Mouse (Mus musculus) intestine, embryonic 15.5 days (tissue): Measurements from ENCODE around the gene Pou6f2. TPM values are rescaled to one million over a fixed set of nuclear protein-coding genes. Genes with fewer than 3 reads are reported as not detected.

Experiments used
- ATAC-seq: fragments of 200-750 bp; cut with Nextera tagmentation; 2 replicates; pipeline ENCODE4 v1.8.0; 2017; ENCODE audit warnings: moderate TSS enrichment, moderate library complexity
- H3K27ac ChIP-seq: fragments of 300-500 bp; sonication (generic); 2 replicates; pipeline ENCODE4 v1.5.1; 2015; ENCODE audit warnings: mild to moderate bottlenecking, inconsistent platforms
- H3K27me3 ChIP-seq: fragments of 300-500 bp; sonication (generic); replicated peaks from 2 replicates; pipeline ENCODE4 v1.6.1; 2015; ENCODE audit warnings: inconsistent platforms
- H3K36me3 ChIP-seq: fragments of 300-500 bp; sonication (generic); 2 replicates; pipeline ENCODE4 v1.6.1; 2015; ENCODE audit warnings: inconsistent platforms
- H3K4me1 ChIP-seq: fragments of 300-500 bp; sonication (generic); replicated peaks from 2 replicates; pipeline ENCODE4 v1.6.1; 2015; ENCODE audit warnings: inconsistent platforms
- H3K4me2 ChIP-seq: fragments of 300-500 bp; sonication (generic); replicated peaks from 2 replicates; pipeline ENCODE4 v1.6.1; 2015; ENCODE audit warnings: mild to moderate bottlenecking, inconsistent platforms
- H3K4me3 ChIP-seq: fragments of 300-500 bp; sonication (generic); replicated peaks from 2 replicates; pipeline ENCODE4 v1.5.1; 2015; ENCODE audit warnings: inconsistent platforms
- H3K9ac ChIP-seq: fragments of 300-500 bp; sonication (generic); 2 replicates; pipeline ENCODE4 v1.6.1; 2015; ENCODE audit warnings: inconsistent platforms
- H3K9me3 ChIP-seq: fragments of 300-500 bp; sonication (generic); 2 replicates; pipeline ENCODE4 v1.6.1; 2016; ENCODE audit warnings: inconsistent platforms
- WGBS: fragments of 180-500 bp; shearing (Covaris S2); methylation state at CpG from one replicate; pipeline ENCODE4 v1.1.7; 2015; 5-methylcytosine and 5-hydroxymethylcytosine counted together
- polyA plus RNA-seq: library from polyadenylated mRNA; unstranded; fragments of >200 nt; fragmentation: Nextera tagmentation; extraction: Ambion mirVana; gene quantifications from 2 replicates; pipeline ENCODE4 v1.2.1, GENCODE M21; 2015

The Pou6f2 gene
- polyA plus RNA-seq, 1 experiment from 2014 or later, result not detected

GRCm38 (mm10) chr13:18174003-18174402 is 223.5 kb downstream of the Pou6f2 start:
- no peaks in the 10 kb centered on the region for H3K36me3 ChIP-seq
- no peak overlapping the region for H3K4me3 ChIP-seq
- WGBS, result 58% methylated on average over 3 of the region's 3 CpGs
- no peak overlapping the region for H3K4me2 ChIP-seq
- no peaks in the 10 kb centered on the region for H3K9me3 ChIP-seq
- no peaks in the 10 kb centered on the region for H3K27me3 ChIP-seq
- H3K9ac ChIP-seq, result no peak overlapping the region
- no peak for ATAC-seq
- H3K4me1 ChIP-seq, result no peaks in the 10 kb centered on the region
- no peak overlapping the region for H3K27ac ChIP-seq

GRCm38 (mm10) chr13:18173021-18173420 is 224.5 kb downstream of the Pou6f2 start:
- Histone ChIP-seq H3K4me2 (no peak overlapping the region), H3K27ac (no peak overlapping the region), H3K27me3 (no peaks in the 10 kb centered on the region), H3K4me1 (no peaks in the 10 kb centered on the region), H3K36me3 (no peaks in the 10 kb centered on the region), H3K9me3 (no peaks in the 10 kb centered on the region), H3K9ac (no peak overlapping the region), H3K4me3 (no peak overlapping the region)
- WGBS, result 43% methylated on average over 3 of the region's 3 CpGs
- no peak for ATAC-seq

- Histone ChIP-seq H3K9me3 (no peaks in the 10 kb centered on the region), H3K4me1 (no peaks in the 10 kb centered on the region), H3K4me3 (no peak overlapping the region), H3K27ac (no peak overlapping the region), H3K27me3 (no peaks in the 10 kb centered on the region), H3K9ac (no peak overlapping the region), H3K36me3 (no peaks in the 10 kb centered on the region), H3K4me2 (no peak overlapping the region)
- 37% methylated on average over 9 of the region's 9 CpGs for WGBS
- no peak for ATAC-seq
Observed at GRCm38 (mm10) chr13:18172334-18172733, 225.2 kb downstream of the Pou6f2 start.

GRCm38 (mm10) chr13:18164182-18164581 is 233.3 kb downstream of the Pou6f2 start:
- Histone ChIP-seq H3K9me3 (no peaks in the 10 kb centered on the region), H3K27me3 (no peaks in the 10 kb centered on the region)
- ATAC-seq, result no peak

GRCm38 (mm10) chr13:18160566-18160965 is 236.9 kb downstream of the Pou6f2 start:
- no peak overlapping the region for H3K4me3 ChIP-seq
- H3K4me2 ChIP-seq, result no peak overlapping the region
- H3K9me3 ChIP-seq, result no peaks in the 10 kb centered on the region
- no peaks in the 10 kb centered on the region for H3K4me1 ChIP-seq
- H3K27ac ChIP-seq, result no peak overlapping the region
- no peak for ATAC-seq
- H3K36me3 ChIP-seq, result no peaks in the 10 kb centered on the region
- no peaks in the 10 kb centered on the region for H3K27me3 ChIP-seq
- H3K9ac ChIP-seq, result no peak overlapping the region
- 74% methylated on average over 5 of the region's 5 CpGs for WGBS

More at GRCm38 (mm10) chr13:18164182-18164581, 233.3 kb downstream of the Pou6f2 start:
- 86% methylated on average over 1 of the region's 1 CpGs for WGBS
- Histone ChIP-seq H3K9ac (no peak overlapping the region), H3K4me3 (no peak overlapping the region), H3K4me2 (no peak overlapping the region), H3K27ac (no peak overlapping the region), H3K4me1 (no peaks in the 10 kb centered on the region), H3K36me3 (no peaks in the 10 kb centered on the region)

GRCm38 (mm10) chr13:18153949-18154582 is 243.4 kb downstream of the Pou6f2 start:
- Histone ChIP-seq H3K36me3 (no peaks in the 10 kb centered on the region), H3K4me1 (no peaks in the 10 kb centered on the region), H3K27me3 (no peaks in the 10 kb centered on the region), H3K4me2 (no peak overlapping the region), H3K27ac (no peak overlapping the region), H3K4me3 (no peak overlapping the region), H3K9me3 (no peaks in the 10 kb centered on the region), H3K9ac (no peak overlapping the region)
- no peak for ATAC-seq
- 75% methylated on average over 6 of the region's 6 CpGs for WGBS

- Histone ChIP-seq H3K27me3 (no peaks in the 10 kb centered on the region), H3K36me3 (no peaks in the 10 kb centered on the region), H3K9me3 (no peaks in the 10 kb centered on the region), H3K4me1 (no peaks in the 10 kb centered on the region), H3K9ac (no peak overlapping the region), H3K4me3 (no peak overlapping the region), H3K4me2 (no peak overlapping the region), H3K27ac (no peak overlapping the region)
- WGBS, result 65% methylated on average over 2 of the region's 2 CpGs
- ATAC-seq, result no peak
Observed at GRCm38 (mm10) chr13:18133646-18134045, 263.8 kb downstream of the Pou6f2 start.

- Histone ChIP-seq H3K36me3 (no peaks in the 10 kb centered on the region), H3K4me3 (no peak overlapping the region), H3K4me2 (no peak overlapping the region), H3K4me1 (no peaks in the 10 kb centered on the region), H3K9me3 (no peaks in the 10 kb centered on the region), H3K27ac (no peak overlapping the region), H3K27me3 (no peaks in the 10 kb centered on the region), H3K9ac (no peak overlapping the region)
- WGBS, result 79% methylated on average over 5 of the region's 5 CpGs
- ATAC-seq, result no peak
Observed at GRCm38 (mm10) chr13:18133193-18133592, 264.3 kb downstream of the Pou6f2 start.

- H3K4me3 ChIP-seq, result no peak overlapping the region
- H3K4me2 ChIP-seq, result no peak overlapping the region
- H3K27ac ChIP-seq, result no peak overlapping the region
- no peak overlapping the region for H3K9ac ChIP-seq
- no peaks in the 10 kb centered on the region for H3K4me1 ChIP-seq
- ATAC-seq, result no peak
- no peaks in the 10 kb centered on the region for H3K9me3 ChIP-seq
- no peaks in the 10 kb centered on the region for H3K27me3 ChIP-seq
- H3K36me3 ChIP-seq, result no peaks in the 10 kb centered on the region
Observed at GRCm38 (mm10) chr13:18131324-18131723, 266.2 kb downstream of the Pou6f2 start.

GRCm38 (mm10) chr13:18129697-18130096 is 267.8 kb downstream of the Pou6f2 start:
- WGBS, result 60% methylated on average over 5 of the region's 5 CpGs
- H3K27me3 ChIP-seq, result no peaks in the 10 kb centered on the region
- H3K27ac ChIP-seq, result no peak overlapping the region
- no peaks in the 10 kb centered on the region for H3K9me3 ChIP-seq
- H3K36me3 ChIP-seq, result no peaks in the 10 kb centered on the region
- no peak overlapping the region for H3K4me3 ChIP-seq
- no peak overlapping the region for H3K9ac ChIP-seq
- no peak overlapping the region for H3K4me2 ChIP-seq
- no peaks in the 10 kb centered on the region for H3K4me1 ChIP-seq
- ATAC-seq, result no peak

GRCm38 (mm10) chr13:18128826-18129225 is 268.7 kb downstream of the Pou6f2 start:
- Histone ChIP-seq H3K4me3 (no peak overlapping the region), H3K9me3 (no peaks in the 10 kb centered on the region), H3K4me2 (no peak overlapping the region), H3K27me3 (no peaks in the 10 kb centered on the region), H3K27ac (no peak overlapping the region), H3K4me1 (no peaks in the 10 kb centered on the region), H3K36me3 (no peaks in the 10 kb centered on the region), H3K9ac (no peak overlapping the region)
- WGBS, result 77% methylated on average over 11 of the region's 11 CpGs
- no peak for ATAC-seq

GRCm38 (mm10) chr13:18128053-18128452 is 269.4 kb downstream of the Pou6f2 start:
- no peaks in the 10 kb centered on the region for H3K4me1 ChIP-seq
- no peaks in the 10 kb centered on the region for H3K9me3 ChIP-seq
- H3K4me2 ChIP-seq, result no peak overlapping the region
- no peak overlapping the region for H3K27ac ChIP-seq
- 64% methylated on average over 3 of the region's 4 CpGs for WGBS
- no peak for ATAC-seq
- H3K36me3 ChIP-seq, result no peaks in the 10 kb centered on the region
- H3K9ac ChIP-seq, result no peak overlapping the region
- H3K4me3 ChIP-seq, result no peak overlapping the region
- no peaks in the 10 kb centered on the region for H3K27me3 ChIP-seq

- Histone ChIP-seq H3K9me3 (no peaks in the 10 kb centered on the region), H3K4me1 (no peaks in the 10 kb centered on the region), H3K9ac (no peak overlapping the region), H3K4me3 (no peak overlapping the region), H3K36me3 (no peaks in the 10 kb centered on the region), H3K27ac (no peak overlapping the region), H3K27me3 (no peaks in the 10 kb centered on the region), H3K4me2 (no peak overlapping the region)
- WGBS, result 73% methylated on average over 2 of the region's 2 CpGs
- ATAC-seq, result no peak
Observed at GRCm38 (mm10) chr13:18126111-18126510, 271.4 kb downstream of the Pou6f2 start.
